Mouse (Mus musculus): Measurements from ENCODE around the gene Bloc1s3.

DNA sequence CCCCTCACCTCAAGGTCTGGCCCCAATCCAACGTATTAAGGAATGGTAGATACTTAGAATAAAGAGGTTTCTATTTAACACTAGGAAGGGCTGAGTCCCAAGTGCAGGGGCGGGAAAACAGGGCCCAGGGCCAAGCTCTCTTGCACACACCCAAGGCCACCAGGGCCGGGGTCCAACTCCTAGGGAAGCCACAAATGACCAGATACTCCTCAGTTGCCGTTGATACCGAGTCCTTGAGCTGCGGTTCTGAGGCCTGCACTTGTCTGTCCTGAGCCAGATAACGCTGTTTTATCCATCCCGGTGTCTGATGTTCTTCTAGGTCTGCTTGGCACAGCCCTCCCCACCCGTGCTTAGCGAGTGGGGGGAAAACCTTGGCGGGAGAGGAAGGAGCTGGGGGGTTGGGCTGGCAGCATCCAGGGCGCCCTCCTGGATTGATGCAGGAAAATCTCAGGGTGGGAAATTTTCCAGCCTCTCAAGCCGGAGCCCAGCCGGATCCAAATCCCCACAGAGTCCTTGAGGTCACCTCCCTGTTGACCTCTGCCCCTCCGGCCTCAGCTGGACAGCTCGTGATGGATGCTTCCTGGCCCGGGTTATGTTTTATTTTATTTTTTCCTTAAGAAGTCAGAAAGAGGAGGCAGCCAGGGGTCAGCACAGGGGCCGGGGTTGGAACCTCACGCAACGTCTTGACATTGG is 12.5 kb downstream of the Bloc1s3 start:
- TF ChIP-seq CTCF (IDR thresholded peaks at IDR 0.05; ENCODE audit: borderline replicate concordance, control insufficient read depth, extremely low read depth, insufficient read depth, low read length, poor library complexity) (no peak), POLR2A (IDR thresholded peaks at IDR 0.05; ENCODE audit: control insufficient read depth, extremely low read depth, insufficient read depth, low read length, poor library complexity) (no peak)
